Mouse (Mus musculus) liver, adult 10 weeks (tissue): ENCODE measurements around the gene Olfr1048. TPM values are rescaled to one million over a fixed set of nuclear protein-coding genes. Genes with fewer than 3 reads are reported as not detected.

ENCODE experiments used
- polyA plus RNA-seq: library from polyadenylated mRNA; stranded (reverse); fragments of 350-450 nt; fragmentation: Illumina TruSeq; extraction: RNeasy Lipid Tissue Mini Kit (QIAGEN cat#74804); gene quantifications from one replicate; pipeline ENCODE4 v1.2.3, GENCODE M21; 2014; ENCODE audit warnings: low read depth, low replicate concordance

The Olfr1048 gene
- not detected for polyA plus RNA-seq

GRCm38 (mm10) chr2:86240189-86240588 lies at the start of gene Olfr1048:
Gene Olfr1048, minus strand, starts transcription at chr2:86240289.

GRCm38 (mm10) chr2:86278988-86279387 lies 38.9 kb upstream of the Olfr1048 start, which contains the start of gene Olfr1051:
Gene Olfr1051, minus strand, starts transcription at chr2:86279088.

GRCm38 (mm10) chr2:86258228-86258627 lies 18.1 kb upstream of the Olfr1048 start, which contains the start of gene Olfr1049:
Gene Olfr1049, minus strand, starts transcription at chr2:86258328.

GRCm38 (mm10) chr2:86231301-86231700 lies 8.8 kb downstream of the Olfr1048 start, which contains the start of gene Olfr1047:
Gene Olfr1047, minus strand, starts transcription at chr2:86231401.

GRCm38 (mm10) chr2:86219214-86219613 lies 20.9 kb downstream of the Olfr1048 start, which contains the start of gene Olfr1046:
Gene Olfr1046, minus strand, starts transcription at chr2:86219314.

GRCm38 (mm10) chr2:86202909-86203308 lies 37.2 kb downstream of the Olfr1048 start, which contains the start of gene Olfr1045:
Gene Olfr1045, minus strand, starts transcription at chr2:86203009.

GRCm38 (mm10) chr2:86185583-86185982 lies 54.5 kb downstream of the Olfr1048 start, which contains the start of gene Olfr52:
Gene Olfr52, minus strand, starts transcription at chr2:86185683.

Other genes with a start within 250 kb of the Olfr1048 start
- gene Olfr1031, start 250.0 kb downstream of the Olfr1048 start, polyA plus RNA-seq: not detected
- gene Olfr1032, start 234.7 kb downstream of the Olfr1048 start, polyA plus RNA-seq: not detected
- 14.7 TPM for gene Olfr1033, start 219.7 kb downstream of the Olfr1048 start, polyA plus RNA-seq
- gene Olfr1034, start 194.4 kb downstream of the Olfr1048 start, polyA plus RNA-seq: 5.8 TPM
- not detected for gene Olfr1036, start 166.3 kb downstream of the Olfr1048 start, polyA plus RNA-seq
- gene Olfr1037, start 152.9 kb downstream of the Olfr1048 start, polyA plus RNA-seq: not detected
- not detected for gene Olfr1039, start 104.4 kb downstream of the Olfr1048 start, polyA plus RNA-seq
- not detected for gene Olfr1040, start 93.6 kb downstream of the Olfr1048 start, polyA plus RNA-seq
- not detected for gene Olfr1042, start 78.5 kb downstream of the Olfr1048 start, polyA plus RNA-seq
- not detected for gene Olfr1043, start 72.8 kb downstream of the Olfr1048 start, polyA plus RNA-seq
- gene Olfr1044, start 62.5 kb downstream of the Olfr1048 start, polyA plus RNA-seq: not detected
- gene Olfr52, start 54.6 kb downstream of the Olfr1048 start, polyA plus RNA-seq: not detected
- not detected for gene Olfr1045, start 37.3 kb downstream of the Olfr1048 start, polyA plus RNA-seq
- not detected for gene Olfr1046, start 21.0 kb downstream of the Olfr1048 start, polyA plus RNA-seq
- not detected for gene Olfr1047, start 8.9 kb downstream of the Olfr1048 start, polyA plus RNA-seq
- gene Olfr1049, start 18.0 kb upstream of the Olfr1048 start, polyA plus RNA-seq: not detected
- not detected for gene Olfr1051, start 38.8 kb upstream of the Olfr1048 start, polyA plus RNA-seq
- not detected for gene Olfr1052, start 52.2 kb upstream of the Olfr1048 start, polyA plus RNA-seq
- gene Olfr1053, start 75.0 kb upstream of the Olfr1048 start, polyA plus RNA-seq: not detected
- gene Olfr1054, start 95.1 kb upstream of the Olfr1048 start, polyA plus RNA-seq: not detected
- gene Olfr1055, start 110.0 kb upstream of the Olfr1048 start, polyA plus RNA-seq: not detected
- gene Olfr1056, start 122.2 kb upstream of the Olfr1048 start, polyA plus RNA-seq: not detected
- not detected for gene Olfr1057, start 138.1 kb upstream of the Olfr1048 start, polyA plus RNA-seq
- not detected for gene Olfr1058, start 148.3 kb upstream of the Olfr1048 start, polyA plus RNA-seq
- not detected for gene Olfr1061, start 173.8 kb upstream of the Olfr1048 start, polyA plus RNA-seq
- gene Olfr1062, start 186.5 kb upstream of the Olfr1048 start, polyA plus RNA-seq: not detected
- not detected for gene Olfr1065, start 210.3 kb upstream of the Olfr1048 start, polyA plus RNA-seq
- not detected for gene Olfr1066, start 216.0 kb upstream of the Olfr1048 start, polyA plus RNA-seq
- not detected for gene Olfr228, start 247.1 kb upstream of the Olfr1048 start, polyA plus RNA-seq